In genomic region chr13:27730286-27730959, GRCm38 (mm10) we compare ENCODE assay signal across 35 mouse cellular contexts. TPM values are rescaled to one million over a fixed set of nuclear protein-coding genes. Genes with fewer than 3 reads are reported as not detected.
"Had no signal": no experiment of that assay in that cellular context is flagged by ENCODE, and none has a peak within 500 bp of the region (broad histone marks: within the 10 kb centered on the region; RNA-seq: fewer than 3 reads in every experiment).

No protein-coding gene starts in this region.

RNA-seq across cellular contexts. Expression of gene Prl7d1, which starts 13.9 kb away (rescaled TPM):
- total RNA-seq: gastrocnemius, postnatal 10 days; gastrocnemius, postnatal 25 days; gastrocnemius, postnatal 4 days; granulocyte monocyte progenitor cell, adult 5-6 weeks; heart, adult 18-20 months; heart, adult 8-10 months; heart, postnatal 10 days; heart, postnatal 25 days; heart, postnatal 4 days; layer of hippocampus, adult 2 months; layer of hippocampus, postnatal 10 days; layer of hippocampus, postnatal 25 days; left cerebral cortex, adult 2 months; left cerebral cortex, postnatal 14 days; left cerebral cortex, postnatal 36 days had no signal
- polyA plus RNA-seq: heart, embryonic 10.5 days; heart, embryonic 12.5 days; heart, embryonic 14.5 days; heart, embryonic 16.5 days; hindbrain, embryonic 10.5 days; hindbrain, embryonic 12.5 days; hindbrain, embryonic 14.5 days; hindbrain, embryonic 16.5 days; inflammation-experienced regulatory T-cells, adult 6 months; intestine, embryonic 15.5 days; intestine, postnatal 0 days; kidney, embryonic 14.5 days; kidney, embryonic 16.5 days; limb, embryonic 10.5 days; limb, embryonic 12.5 days; liver, embryonic 11.5 days; liver, embryonic 13.5 days; liver, embryonic 15.5 days; liver, postnatal 0 days had no signal

RNA-seq across cellular contexts. Expression of gene Prl7c1, which starts 50.2 kb away (rescaled TPM):
- total RNA-seq: gastrocnemius, postnatal 10 days; gastrocnemius, postnatal 25 days; gastrocnemius, postnatal 4 days; granulocyte monocyte progenitor cell, adult 5-6 weeks; heart, adult 18-20 months; heart, adult 8-10 months; heart, postnatal 10 days; heart, postnatal 25 days; heart, postnatal 4 days; layer of hippocampus, adult 2 months; layer of hippocampus, postnatal 10 days; layer of hippocampus, postnatal 25 days; left cerebral cortex, adult 2 months; left cerebral cortex, postnatal 14 days; left cerebral cortex, postnatal 36 days had no signal
- polyA plus RNA-seq: heart, embryonic 10.5 days; heart, embryonic 12.5 days; heart, embryonic 14.5 days; heart, embryonic 16.5 days; hindbrain, embryonic 10.5 days; hindbrain, embryonic 12.5 days; hindbrain, embryonic 14.5 days; hindbrain, embryonic 16.5 days; inflammation-experienced regulatory T-cells, adult 6 months; intestine, embryonic 15.5 days; intestine, postnatal 0 days; kidney, embryonic 14.5 days; kidney, embryonic 16.5 days; limb, embryonic 10.5 days; limb, embryonic 12.5 days; limb, embryonic 14.5 days; liver, embryonic 11.5 days; liver, embryonic 13.5 days; liver, embryonic 15.5 days; liver, postnatal 0 days had no signal
